Mouse (Mus musculus) 416B (cell line): Measurements from ENCODE around the gene Bdh1.
A peak's percentile ranks its signal among the peaks of the same experiment; 100 is the strongest.
"Not testable (repeated sequence)": the region's sequence is repeated elsewhere in the genome, so short reads cannot be mapped to it uniquely, and the experiment has no call there.

Source experiments
- DNase-seq: peaks from one replicate; pipeline ENCODE4 v3.0.0; 2011; ENCODE audit warnings: low read depth

Gene Bdh1

DNA sequence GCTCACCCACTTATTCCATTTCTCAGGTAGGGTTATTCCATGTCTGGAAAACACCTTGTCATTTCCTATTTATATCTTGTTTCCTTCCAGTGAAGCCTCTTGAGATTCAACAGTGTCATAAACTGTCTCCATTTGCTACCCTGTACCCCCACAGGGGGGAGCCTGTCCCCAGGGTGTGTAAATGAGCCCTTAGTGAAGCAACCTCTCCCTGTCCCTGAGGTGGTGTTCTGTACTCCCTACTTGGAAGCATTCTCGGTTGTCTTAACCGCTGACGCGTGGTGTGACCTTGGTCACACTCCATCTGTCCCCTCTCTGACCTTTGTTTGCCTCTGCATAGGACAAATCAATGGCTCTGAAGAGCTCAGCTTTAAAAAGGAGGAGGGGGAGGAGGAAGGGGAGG lies 43.5 kb downstream of the Bdh1 start:
- DNase-seq = peak; percentile 56

DNA sequence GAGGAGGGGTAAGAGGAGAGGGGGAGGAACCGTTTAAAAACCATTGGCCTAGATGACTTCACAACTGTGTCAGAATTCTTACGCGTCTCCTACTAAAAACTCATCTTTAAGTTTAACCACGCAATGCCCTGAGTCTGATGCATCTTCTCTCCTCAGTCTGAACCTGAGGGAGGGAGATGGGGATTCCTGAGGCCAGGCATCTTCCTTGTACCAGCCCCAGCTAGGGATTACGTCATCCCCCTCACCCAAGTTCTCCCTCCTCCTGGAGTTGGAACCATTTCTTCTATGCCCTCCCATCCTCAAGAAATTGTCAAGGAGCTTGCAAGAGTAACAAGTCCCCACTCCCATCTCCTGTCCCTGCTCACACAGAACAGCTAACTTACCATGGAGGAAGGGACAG lies 44.0 kb downstream of the Bdh1 start:
- no peak for DNase-seq

DNA sequence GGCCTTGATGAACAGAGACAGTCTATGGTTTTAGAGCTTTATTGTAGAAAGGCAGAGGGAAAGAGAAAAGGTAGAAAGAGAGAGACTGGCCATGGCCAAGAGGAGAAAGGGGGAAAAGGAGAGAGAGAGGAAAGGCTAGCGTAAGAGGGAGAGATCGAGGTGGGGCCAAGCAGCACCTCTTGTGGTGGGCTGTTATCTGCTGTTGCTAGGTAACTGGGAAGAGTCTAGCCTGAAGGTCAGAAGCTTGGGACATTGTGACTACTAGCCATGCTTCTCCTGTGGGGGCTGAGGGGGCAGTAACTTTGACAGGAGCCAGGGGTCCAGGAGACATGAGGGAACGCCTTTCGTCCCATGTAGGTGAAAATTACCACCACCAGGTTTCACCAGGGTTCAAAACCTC lies 48.7 kb downstream of the Bdh1 start:
- DNase-seq = not testable (repeated sequence)

DNA sequence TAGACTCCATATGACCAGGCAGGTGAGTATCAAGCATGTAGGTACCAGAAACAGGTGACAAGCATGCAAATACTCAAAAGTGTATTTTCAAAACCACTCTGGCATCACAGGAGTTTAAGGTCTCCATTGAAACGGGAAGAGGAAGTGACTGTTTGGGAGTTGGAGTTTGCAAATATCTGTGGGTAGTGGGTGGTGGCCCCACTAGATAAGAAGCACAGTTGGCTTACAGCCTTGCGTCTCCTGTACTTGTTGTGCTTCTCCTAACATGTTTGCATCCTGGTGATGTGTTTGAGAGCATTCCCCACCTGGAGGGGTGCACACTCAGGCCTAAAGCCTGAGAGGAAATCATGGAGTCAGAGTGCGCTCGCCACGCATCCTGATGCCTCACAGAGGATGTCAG lies 49.9 kb downstream of the Bdh1 start:
- DNase-seq = no peak

DNA sequence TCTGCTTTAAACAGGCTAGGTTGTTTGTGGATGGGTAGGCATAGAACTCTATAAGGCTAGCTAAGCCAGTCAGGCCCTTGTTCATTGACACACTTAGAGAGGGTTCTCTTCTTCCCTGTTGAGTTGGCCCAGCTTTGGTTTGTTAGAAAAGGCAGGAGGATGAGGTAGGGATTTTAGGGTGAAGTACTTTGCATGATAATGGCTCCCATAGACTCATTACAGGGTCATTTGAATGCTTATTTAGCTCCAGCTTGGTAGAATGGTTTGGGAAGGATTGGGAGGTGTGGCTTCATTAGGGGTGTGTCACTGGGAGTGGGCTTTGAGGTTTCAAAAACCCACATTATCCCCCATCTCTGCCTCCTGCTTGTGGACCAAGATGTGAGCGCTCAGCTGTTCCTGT lies 51.1 kb downstream of the Bdh1 start:
- no peak for DNase-seq

DNA sequence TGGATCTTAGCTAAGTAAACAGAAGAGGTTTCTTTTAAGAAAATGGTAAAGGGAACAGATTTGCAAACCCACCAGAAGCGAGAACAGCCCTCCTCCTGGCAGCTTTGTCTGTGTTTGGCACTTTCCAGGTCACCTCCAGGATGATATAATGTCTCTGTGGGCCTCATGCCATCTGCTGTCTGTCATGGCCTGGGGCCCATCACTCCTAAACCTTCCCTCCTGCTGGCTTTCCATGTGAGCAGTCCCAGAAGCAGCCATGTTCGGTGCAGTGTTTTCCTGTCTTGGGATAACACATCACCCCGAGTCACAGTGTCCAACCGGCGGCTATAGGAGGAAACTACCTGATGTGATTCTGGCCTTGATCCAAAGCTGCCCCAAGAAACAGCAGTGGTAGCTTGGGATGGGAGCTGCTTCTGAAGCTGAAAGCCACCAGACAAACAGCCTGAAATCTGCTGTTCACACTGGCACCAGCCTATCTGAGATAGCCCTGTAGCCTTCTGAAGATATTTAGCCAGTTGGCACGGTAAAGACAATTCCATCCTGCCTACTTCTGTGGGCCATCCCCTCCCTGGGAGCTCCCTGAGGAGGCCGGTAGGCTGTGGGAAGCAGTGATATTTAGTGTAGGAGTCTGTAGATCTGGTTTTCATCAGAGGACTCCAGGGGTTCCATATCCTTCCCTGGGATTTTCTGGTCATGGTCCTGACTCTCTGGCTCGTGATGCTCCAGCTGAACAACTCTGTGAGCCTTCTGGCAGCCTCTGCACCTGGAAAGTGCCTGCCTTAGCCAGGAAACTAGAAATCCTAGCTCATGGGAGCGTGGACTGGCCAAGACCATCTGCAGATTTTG lies 53.3 kb downstream of the Bdh1 start:
- DNase-seq = no peak

DNA sequence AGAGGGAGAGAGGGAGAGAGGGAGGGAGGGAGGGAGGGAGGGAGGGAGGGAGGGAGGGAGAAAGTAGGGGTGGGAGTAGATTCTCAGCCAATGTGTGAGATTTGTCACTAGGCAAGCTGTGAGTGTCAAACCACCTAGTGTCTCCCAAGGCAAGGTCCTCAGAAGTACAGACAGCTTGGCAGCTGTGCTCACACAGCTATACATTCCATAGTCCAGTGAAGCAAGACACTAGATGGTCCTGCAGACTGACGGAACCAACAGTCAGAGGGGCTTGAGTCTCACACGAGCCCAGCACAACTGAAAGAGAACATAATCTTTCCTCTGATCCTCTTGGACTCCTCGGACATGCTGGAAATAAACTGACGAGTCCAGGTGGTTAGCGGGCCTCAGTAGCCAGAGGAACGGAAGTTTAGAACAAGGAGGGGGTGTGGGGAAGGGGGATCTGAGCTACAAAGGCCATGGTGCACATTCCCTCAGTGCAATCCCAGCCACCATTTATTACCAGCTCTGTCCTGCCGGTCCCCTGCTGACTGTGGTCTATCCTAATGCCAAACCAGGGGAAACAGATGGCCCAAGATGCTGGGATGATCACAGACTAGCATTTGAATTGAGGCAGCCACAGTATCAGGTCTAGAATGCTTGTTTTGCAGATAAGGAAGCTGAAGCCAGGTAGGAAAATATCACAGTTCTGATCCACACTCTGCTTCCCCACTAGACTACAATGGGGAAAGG lies 55.0 kb downstream of the Bdh1 start:
- no peak for DNase-seq

DNA sequence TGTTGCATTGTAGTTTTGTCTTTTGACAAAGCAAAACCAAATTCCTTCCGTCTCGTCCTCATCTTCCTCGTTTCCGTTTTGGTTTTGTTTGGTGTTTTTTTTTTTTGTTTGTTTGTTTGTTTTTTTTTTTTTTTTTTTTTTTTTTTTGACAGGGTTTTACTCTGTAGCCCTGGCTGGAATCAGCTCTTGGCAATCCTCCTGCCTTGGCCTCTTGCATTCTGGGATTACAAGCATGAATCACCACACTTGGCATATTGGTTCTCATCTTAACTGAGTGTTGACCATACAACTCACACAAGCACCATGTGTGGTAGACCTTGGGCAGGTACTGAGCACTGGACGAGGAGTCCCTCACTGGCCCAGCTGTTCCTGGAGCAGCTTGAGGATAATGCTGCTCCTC lies 63.3 kb downstream of the Bdh1 start:
- no peak for DNase-seq

DNA sequence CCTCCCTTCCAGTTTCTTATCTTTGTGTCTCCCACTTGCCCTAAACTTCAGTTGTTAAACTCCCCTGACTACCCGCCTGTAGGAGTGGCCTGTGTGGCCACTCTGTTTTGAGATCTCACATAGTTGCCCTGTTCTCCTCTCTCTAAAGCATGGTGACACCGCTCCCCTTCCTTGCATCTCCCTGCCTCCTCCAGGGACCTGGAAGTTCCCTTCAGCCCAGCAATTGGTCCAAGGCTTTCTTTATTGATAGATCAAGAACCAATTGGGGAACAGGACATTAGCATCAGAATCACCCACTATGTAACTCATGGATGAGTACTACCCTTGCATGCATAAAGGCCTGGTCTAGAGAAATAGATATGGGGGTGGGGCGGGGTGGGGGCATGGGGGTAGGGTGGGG lies 65.2 kb downstream of the Bdh1 start:
- DNase-seq = no peak

DNA sequence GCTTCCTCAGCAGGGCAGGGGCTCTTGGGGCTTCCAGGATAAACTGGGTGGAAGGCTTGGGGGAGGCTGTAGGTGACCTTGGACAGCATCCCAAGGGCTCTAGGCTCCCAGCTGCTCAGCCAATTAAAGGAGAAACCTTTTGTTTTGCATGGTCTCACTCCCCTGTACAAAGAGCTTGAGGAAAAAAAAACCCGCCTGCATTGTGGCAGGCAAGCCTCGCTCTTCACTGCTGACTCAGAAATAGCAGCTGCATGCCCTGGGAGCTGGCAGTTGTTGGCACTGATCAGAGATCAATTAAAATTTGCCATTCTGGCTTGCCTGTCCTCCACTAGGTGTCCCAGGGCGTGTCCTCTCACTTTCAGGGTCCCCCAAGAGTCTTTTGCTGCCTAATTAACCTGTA lies 67.0 kb downstream of the Bdh1 start:
- no peak for DNase-seq

DNA sequence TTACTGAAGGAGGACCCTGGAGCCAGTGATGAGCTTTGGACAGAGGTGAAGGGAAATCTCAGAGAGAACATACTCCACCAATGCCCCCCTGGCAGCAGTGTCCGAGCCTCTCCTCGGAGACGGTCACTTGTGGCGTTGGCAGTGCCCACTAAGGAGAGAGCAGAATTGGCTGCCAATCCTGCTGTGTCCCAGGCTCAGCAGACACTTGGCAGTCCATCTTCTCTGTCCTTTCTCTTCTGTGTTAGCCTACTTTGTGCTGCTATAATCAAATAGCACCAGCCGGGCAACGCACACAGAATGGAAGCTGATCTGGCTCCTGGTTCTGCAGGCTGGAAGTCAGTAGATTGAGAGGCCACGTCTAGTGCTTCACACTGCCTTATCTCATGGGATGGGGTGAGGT lies 68.9 kb downstream of the Bdh1 start:
- DNase-seq = no peak

DNA sequence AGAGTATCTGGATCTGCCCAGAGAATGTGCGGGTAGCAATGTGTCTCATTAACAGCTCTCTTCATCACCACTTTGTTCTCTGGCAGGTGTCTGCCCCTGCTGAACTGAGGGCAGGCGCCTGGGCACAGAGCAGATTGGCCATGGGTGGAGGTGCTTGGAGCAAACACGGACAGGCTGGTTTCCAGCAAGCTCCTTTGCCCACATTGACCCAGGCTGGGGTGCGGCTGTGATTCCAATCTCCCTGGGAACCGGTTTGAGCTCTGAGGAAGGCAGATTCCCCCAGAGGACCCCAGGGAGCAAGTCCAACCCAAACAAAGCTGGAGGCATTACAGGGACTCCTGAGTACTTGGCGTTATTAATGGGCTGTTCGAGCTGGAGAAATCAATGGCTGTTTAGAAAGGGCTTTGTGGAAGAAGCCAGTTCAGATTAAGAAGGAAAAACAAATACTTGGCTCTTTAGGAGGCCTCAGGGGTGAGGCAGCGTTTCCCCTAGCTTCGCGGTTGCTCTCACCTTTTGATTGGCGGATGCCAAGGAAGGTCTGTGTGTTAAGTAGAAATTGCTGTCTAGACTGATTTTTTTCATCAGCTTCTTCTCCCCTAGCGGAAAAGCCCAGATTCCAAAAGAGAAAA lies 71.0 kb downstream of the Bdh1 start:
- no peak for DNase-seq

DNA sequence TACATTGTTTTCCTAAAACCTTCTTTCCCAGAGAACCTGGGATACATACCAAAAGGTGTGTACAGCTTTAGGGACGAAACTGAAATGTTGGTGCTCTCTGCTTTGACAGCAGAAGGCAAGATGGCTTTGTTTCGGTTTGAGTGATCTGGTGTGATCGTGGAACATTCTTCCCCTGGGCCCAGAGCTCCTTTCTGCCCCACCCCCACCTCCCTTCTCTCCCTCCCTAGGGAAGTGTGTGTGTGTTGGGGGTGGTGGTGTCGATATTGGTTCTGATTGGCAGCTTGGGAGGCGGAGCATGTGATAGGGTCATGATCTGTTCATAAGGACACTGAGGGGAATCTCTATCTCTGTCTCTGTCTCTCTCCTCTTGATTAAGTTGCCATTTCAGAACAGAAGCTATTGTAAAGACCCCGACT lies 71.5 kb downstream of the Bdh1 start:
- DNase-seq = no peak

DNA sequence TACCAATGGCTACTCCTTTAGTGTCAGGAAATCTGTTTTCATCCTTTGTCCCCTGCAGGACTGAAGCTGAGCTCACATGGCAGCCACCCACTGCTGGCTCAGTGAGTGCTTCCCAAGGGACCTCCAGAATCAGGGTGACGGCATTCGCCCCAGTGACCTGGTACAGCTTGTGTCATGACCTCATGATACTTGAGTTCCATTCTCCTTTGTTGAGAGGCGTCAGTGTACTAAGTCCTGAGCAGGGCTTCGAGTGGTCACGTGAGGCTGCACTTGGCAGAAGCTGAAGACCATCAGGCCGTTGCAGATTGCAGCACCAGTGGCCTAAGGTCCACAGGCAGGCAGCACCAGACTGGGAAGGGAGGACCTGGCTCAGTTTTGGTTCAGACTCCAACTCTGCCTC lies 71.9 kb downstream of the Bdh1 start:
- DNase-seq = no peak

DNA sequence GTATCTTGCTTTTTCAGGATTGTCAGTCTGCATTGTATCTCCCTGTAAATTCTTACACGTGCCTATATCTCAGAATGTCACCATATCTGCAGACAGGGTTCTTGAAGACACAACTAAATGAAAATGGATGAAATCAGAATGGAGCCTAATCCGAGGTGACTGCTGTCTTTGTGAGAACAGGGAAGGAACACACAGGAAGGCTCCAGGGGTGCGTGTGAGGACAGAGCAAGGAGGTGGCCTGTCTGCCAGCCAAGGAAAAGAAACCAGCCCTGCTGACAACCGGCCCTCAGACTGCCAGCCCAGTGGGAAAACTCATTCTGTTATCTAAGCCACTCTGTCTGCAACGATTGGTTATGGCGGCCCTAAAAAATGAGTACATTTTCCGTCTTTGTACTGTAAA lies 73.3 kb downstream of the Bdh1 start:
- DNase-seq = no peak

DNA sequence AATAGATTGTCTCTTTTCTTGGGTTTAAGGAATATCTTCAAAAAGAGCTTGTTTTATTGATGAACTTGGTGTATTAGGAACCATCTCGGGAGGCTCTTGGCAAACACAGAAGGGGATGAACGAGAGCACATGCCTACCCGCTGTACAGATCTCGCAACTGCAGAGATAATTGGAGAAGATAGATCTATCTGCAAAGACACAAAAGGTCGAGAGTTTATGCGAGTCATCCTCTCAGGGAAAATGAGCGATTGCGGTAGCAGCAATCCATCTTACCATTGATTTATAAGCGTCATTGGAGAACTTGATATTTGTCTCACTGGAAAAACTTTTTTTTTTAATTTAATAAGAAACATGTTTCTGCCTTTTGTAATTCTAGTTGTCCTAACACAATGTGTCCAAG lies 73.7 kb downstream of the Bdh1 start:
- DNase-seq = no peak

DNA sequence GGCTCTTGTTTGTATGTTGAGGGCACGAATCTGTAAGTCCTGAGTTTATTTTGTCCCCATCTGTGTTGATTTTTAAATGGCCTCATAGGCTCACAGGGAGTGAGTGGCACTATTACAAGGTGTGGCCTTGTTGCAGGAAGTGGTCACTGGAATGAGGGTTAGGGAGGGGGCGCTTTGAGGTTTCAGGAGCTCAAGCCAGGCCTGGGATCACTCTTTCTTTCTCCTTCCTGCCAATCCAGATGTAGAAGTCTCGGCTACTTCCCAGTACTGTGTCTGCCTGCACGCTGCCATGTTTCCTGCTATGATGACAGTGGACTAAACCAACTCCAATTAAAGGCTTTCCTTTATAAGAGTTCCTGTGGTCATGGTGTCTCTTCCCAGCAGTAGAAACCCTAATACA lies 76.3 kb downstream of the Bdh1 start:
- peak; percentile 10 for DNase-seq

DNA sequence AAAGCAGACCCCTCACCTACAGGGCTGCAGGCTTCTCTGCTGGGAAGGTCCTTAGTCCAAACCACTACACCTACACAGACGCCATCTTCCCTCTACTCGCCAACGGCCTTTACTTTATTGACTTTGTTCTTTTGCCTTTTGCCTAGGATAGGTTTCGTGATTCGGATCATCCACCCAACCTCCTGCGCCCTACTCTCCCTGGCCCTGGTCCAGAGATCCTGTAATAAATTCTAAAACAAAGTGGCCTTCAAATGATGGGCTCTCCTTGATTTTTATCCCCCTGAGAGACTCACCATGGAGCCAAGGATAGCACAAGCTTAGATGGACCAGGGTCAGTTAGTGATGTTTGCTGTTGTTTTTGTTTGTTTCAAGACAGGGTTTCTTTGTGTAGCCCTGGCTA lies 76.9 kb downstream of the Bdh1 start:
- no peak for DNase-seq

DNA sequence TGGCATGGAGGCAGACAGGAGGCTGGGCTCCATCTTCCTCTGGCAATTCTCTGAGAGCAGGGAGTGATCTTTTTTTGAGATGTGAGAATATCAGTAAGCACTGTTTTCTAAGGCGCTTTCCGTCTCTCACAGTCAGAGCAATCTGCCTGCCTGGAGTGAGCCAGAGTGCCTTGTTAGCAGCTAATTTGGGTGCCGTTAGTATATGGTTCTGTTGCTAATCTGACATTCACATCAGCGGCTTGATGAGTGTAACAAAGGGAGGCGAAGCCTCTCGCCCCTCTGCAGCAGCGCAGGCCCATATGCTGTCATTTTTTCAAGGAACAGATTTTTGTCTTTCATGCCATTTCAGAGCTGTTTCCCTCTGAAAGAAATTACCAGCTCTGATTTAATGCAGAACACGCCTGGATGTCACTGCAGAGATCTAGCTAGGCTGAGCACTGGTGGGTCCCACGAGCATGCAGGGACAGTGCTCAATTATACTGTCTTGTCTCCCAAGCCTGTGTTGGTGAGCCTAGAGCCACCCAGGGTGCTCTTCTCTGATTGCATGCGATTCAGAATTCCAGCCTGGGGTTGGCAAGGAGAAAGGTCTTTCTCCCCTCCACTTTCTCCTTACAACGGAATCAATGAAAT lies 77.7 kb downstream of the Bdh1 start:
- no peak for DNase-seq

DNA sequence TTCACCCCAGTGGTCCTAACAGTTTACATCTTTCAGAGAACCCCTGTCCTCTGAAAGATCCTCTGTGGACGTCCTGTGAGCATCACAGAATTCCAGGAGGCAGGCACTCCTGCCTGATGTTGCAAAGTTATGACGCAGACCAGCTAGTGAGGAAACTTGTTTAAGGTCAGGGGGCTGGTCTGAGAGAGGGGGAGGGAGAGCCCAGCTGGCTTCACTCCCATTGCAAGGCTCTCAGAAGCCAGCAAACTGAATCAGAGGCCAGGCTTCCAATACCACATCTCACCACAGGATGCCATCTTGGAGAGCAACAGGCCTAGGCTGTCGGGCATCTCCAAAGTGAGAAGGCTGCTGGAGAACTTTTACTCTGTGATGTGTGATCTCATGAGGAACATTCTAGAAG lies 78.5 kb downstream of the Bdh1 start:
- DNase-seq = no peak

DNA sequence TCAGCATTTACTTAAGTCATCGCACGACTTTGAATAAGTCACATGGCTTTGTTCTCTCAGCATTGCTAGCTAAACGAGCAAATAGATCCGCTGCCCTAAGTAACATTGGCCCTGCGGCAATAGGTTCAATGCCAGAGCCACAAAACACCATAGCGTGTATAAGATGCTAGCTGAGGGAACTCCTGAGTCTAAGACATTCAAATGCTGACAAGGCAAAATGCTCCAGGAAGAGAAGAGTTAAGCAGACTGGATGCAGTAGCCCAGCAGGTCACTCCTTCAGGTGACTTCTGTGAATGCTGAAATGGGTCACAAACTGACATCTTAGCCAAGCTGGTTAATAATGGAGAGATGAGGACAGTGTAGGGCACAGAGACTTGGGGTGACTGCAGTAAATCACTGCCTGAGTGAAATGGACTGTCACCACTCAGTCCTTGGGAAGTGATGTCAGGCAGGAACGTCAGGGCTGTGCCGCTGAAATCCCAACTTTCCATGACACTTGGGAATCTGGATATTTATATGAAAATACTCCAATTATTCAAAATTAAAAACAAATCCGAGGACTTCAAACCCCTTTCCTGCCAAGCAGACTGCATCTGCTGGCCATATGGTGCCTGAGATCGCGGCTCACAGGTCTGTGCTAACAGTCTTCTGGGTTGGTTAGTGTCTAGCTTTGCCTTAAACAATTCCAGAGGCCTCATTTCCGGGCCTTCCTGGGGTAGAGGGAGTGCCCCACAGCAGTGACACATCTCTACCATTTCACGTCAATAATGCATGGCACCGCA lies 79.1 kb downstream of the Bdh1 start:
- no peak for DNase-seq

DNA sequence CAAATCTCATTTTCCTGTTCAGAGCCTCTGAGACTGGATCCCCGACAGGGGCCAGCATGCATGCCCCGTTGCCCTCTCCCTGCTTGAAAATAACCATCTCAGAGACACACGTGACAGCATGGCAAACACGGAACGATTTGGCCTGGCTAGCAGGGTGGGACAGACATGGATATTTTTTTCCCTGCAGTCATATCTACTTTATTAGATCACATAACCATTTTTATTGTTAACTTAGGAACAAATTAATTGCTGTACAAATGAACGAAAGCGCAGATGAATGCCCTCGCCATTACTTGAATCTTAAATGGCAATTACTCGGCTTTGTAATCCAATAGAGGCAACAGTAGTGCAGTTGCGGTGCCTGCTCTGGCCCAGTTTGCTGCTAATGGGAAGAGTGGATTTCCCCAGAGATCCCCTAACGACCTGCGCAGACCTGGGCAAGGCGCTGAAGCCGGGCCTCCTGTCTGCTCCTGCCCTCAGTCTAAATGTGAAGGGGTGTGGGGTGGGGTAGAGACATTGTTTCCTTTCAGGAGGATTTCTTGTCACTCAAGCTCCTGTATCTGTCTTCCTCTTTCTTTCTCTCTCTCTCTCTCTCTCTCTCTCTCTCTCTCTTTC lies 79.8 kb downstream of the Bdh1 start:
- DNase-seq = no peak
